Mouse (Mus musculus): ENCODE data around the gene Zfp423.

Zfp423 gene

DNA sequence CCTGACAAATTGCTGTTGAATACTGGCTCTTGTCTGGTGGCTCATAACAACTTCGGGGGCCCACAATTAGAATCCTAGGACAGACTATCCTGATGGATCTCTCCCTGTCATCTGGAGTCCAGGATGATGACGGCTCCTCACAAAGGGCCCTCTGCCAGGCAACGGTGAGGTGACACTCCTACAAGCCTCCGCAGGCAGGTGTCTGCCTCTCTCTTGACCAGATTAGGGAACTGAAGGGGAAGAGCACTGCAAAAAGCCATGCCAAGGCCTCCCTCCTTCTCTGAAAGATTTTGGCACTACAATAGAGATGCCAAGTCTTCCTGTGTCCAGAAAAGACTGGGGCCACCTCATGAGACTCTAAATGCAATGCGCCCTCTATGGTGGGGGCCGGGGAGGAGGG, 7.1 kb downstream of the Zfp423 start:
- no peak for DNase-seq (ENCODE audit: low spot score)

DNA sequence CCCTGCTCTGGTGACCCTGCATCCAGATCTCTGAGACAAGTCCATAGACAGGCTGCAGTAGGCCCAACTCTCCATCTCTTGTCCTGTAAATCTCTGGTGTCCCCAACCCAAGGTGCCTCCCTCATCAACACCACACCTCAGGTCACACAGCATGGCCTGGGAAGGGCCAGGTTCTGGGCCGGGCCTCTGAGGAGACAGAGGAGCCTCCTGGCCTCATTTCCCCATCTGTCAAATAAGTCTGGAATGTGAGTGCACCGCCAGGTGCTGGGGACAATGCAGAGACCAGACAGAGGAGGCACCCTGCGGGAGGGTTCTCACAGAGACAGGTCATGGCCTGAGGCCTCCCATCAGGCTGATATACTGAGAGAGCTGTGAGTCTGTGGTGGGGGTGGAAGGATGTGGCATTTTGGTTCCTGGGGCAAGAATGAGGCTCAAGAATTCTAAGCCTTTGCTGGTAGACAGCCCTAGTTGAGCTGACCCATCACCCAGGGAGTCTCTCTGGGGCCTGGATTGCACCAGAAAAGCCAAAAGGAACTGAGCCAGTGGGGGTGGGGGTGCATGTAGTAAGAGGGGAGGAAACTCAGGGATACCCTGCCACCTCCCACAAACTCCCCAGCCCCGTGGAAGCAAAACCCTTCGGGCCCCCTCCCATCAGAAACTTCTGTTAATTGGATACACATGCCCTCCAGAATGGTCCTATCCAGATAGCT, 15.0 kb downstream of the Zfp423 start:
- DNase-seq (ENCODE audit: low spot score), result no peak

DNA sequence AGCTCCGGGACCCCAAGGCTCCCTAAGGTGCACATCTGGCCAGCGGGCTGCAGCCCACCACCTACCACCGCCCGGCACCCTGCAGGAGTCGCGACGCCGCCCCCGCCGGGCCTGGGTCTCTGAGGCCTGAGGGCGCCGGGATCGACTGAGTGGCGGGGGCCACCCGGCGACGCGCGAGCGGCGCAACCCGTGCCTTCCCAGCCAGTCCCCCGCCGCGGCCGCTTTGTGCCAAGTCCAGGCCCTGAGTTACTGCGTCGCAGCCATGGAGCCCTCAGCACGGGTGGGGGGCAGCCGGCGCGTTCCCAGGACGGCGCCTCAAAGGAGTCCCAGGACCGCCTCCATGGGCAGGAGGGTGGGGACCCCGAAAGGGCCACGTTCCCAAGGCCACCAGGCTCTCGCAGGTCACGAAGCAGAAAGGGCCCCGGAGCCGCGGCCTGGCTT, 15.7 kb downstream of the Zfp423 start:
- DNase-seq (ENCODE audit: low spot score), result no peak

DNA sequence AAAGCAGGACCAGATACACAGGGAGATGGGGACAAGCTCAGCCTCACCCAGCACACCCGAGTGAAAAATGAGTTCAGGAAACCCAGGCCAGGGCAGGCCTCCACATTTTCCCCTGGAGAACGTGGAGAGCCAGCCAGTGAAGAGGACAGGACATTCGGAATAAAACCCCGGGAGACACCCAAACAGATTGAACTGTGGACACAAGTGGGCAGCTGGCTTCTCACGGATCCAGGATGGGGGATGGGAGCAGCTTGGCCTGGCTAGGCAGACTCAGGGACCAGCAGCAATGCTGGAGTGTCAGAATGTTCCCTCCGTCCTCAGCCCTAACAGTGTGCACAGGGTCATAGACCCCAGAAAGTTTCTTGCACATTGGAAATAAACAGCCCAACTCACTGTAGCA, 18.7 kb downstream of the Zfp423 start:
- DNase-seq (ENCODE audit: low spot score), result peak; percentile 70

DNA sequence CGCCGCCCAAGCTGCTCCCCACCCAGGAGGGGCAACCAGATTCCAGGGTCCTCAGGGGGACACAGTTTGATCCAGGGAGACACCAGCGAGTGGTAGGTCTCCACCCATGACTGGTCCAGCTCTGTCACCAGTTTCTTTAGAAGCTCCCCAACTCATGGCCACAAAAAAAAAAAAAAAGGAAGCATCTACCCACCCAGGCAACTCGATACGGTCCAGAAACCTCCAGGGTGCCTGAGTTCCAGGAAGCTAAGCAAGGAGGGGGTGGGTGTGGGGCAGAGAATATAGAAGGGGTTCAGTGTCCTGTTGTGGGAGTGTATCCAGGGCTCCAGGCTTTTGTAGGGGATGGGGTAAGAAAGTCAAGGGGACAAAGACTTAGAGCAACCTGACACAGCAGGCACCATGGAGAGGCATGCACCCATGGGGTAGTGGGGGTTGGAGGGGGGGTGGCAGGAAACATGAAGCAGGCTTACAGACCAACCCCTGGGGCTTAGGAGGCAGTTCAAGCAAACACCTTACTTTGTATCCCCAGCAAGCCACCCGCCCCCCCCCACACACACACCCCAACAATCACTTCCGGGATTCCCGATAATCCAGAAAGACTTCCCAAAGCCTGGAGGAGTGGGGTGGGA, 20.0 kb downstream of the Zfp423 start:
- no peak for DNase-seq (ENCODE audit: low spot score)

DNA sequence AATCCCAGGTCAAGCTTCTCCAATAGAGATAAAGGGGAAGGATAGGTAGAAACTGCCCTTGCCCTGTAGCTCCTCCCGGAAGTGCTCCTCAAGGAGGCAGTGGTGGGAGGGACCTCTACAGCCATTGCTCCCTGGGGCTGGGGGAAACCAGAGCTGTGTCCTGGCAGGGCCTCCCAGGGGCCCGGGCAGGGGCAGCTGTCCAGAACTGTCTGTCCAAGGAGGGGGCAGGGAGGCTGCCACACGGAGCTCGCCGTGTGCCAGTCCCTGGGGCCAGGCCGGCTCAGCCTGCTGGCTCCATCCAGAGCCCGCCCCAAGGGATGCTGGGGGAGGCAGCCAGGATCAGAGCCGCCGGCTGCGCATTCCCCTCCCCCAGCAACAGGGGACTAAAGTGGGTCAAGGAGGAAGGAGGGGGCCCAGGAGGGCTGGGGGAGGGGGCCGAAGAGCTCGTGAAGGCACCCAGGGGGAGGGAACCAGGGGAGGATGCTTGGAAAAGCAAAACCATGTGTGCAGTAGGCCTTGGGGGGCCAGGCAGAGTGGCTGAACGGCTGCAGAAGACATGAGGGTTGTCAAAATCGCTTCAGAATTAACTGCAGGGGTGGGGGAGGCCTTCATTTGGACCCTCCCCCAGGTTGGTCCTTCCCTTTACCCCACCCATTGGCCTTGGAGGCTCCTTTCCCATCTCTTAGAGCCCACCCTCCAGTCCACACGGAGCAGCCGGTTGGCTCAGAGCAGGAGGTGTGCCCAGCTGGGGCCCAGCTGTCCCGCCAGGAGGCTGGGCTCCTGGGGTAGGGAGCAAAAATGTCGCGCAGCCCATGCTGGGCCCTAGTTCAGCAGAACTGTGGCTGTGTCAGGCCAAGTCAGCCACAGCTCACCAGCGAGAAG, 20.8 kb downstream of the Zfp423 start:
- peak; percentile 76 for DNase-seq (ENCODE audit: low spot score)

DNA sequence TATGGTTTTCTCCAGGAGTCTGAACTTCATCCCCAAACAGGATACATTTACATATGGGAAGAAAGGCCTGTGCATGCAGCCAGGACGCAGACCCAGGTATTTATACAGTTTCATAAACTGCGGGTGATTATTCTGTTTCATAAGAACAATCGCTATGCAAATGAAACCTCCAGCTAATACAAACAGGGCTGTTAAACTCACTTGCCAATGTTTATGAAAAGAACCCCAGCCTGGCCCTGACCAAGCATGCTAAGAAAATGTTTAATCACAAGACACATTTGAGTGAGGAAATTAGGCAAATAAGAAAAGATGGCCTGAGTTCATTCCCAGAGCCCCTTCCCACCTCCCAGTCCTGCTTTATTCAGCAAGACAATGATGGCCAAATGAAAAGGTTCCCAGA, 22.2 kb downstream of the Zfp423 start:
- no peak for DNase-seq (ENCODE audit: low spot score)

DNA sequence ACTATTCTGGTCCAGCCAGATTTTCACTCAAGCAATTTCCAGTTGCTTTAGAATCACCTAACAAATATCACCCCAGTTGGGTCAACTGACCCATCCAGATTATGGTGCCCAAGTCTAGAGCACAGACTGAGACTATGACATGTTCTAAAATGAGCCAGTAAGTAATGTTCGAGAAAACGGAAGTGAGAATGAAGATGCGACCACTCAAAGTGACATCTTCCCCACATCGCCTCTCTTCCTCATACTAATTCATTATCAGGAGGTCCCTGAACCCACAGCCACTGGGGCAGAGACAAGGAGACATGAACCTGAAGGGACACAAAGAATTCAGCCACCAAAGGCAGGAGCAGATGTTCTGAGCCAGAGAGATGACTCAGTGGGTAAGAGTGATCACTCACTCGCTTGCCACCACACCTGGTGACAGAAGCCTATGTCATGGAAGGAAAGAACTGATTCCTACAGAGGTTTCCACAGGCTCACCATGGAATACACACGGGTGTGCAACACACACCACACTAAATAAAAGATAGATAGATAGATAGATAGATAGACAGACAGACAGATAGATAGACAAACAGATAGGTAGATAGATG, 24.2 kb downstream of the Zfp423 start:
- no peak for DNase-seq (ENCODE audit: low spot score)

DNA sequence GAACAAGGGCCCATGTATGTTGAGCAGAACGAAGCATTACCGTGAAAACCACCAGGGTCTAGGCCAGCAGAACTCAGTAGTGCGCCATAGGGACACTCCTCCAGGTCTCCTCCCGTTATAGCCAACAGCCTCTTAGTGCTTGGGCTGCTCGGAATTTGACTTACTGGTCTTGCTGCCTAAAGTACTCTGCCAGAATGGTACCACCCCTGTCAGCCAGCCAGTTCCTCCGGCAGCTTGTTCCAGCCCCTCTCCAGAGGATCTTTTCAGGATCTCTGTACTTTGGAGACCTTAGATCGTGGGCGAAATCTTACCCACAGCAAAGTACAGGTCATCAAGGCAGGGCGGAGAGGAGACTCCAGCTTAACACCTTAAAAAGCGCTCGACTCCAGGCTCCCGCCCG, 25.2 kb downstream of the Zfp423 start:
- no peak for DNase-seq (ENCODE audit: low spot score)

DNA sequence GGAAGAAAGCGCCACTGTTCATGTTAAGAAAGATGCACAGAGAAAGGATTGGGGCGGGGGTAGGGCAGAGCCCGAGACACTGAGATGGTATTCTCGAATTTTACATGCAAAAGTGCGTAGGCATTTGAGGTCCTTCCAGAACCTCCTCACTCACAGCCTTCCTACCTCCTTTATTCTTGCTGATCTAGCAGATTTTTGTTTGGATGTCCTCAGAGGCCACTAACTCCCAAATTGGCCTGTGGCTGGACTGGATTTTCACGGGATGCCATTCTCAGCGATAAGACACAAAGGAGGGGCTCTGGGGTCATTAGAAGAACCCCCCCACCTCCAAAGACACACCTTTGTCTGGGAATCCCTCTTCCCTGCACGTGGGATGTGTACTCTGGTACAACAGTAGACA, 25.6 kb downstream of the Zfp423 start:
- no peak for DNase-seq (ENCODE audit: low spot score)

DNA sequence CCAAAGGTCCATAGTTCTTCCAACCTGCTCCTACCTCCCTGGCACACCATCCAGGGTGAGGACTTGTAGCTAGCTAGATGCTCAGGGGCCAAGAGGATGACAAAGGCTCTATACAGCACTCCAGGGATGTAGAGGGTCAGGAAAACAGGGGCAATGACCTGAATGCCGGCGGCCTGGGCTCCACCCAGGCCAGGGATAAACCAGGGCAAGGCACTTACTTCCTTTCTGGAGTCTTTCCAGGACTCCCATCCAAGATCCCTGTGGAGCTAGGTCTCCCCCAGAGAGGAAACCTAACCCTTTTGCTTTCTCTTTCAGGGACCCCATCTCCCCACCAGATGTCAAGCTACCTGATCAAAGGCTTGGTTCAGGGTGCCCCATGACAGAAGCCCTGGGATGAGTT, 30.5 kb downstream of the Zfp423 start:
- no peak for DNase-seq (ENCODE audit: low spot score)

DNA sequence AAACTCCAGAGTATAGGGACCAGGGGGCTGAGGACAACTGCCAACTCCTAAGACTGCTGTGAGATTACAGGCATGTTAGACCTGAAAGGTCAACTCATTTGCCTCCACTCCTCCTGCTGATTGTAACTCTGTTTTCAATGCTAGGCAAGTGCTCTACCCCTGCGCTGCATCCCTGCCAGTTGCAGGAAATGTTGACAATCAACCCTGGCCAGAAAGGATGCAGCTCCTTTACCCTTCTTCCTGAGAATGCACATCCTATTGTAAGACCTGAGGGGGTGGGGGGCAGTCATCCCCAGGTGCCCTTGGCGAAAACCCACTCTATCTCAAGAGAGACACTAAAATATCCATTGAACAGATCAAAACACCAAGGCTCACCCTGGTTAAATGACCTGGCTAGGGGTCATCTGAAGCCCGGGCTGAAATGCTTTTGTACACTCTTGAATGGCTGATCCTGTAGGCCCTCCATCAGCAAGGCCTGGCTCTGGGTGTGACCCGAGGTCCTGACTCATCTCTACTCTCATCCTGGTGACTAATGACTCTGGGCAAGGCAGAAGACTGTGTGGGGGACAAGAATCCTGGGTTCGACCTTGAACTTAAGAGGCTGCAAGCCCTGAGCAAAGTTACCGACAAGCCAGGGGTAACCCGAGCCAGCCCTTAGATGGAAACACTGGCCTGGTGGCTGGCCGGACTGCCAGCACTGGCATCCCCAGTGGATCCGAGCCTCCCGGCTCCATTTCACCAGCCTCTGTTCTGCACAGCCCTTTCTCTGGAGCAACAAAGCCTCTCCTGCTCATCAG, 32.2 kb downstream of the Zfp423 start:
- DNase-seq (ENCODE audit: low spot score), result no peak

DNA sequence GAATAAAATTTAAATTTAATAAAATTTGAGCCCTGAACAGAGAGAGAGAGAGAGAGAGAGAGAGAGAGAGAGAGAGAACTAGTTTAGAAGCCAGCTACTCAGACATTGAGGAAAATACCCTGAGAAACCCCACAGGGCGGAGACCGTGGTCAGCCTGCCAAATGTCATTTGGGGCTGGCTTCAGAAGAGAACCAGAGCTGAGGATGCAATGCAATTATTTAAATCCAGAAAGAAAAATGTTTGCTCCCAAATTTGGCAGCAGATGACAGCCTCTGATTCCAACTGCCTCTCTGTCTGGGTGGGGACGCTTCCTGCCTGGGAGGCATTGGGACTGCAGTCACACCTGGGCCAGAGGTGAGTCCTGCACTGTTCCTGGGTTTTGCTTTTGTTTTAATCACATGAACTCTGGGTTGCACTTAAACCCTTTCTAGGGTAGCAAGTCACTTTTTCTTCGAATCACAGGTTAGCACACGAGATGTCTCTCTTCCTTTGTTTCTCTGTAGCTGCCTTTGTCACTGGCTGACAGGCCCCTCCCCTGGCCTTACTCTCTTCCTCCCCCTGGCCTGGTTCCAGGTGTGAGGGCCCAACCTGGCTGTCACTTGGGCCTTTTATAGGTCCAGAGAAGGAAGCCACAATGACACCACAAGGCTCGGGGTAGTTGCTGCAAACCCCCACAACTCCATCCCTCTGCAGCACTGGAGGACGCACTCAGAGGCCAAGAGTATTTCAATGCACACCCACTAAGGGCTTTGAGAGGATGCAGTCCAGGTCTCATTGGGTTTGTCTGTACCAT, 33.1 kb downstream of the Zfp423 start:
- no peak for DNase-seq (ENCODE audit: low spot score)

DNA sequence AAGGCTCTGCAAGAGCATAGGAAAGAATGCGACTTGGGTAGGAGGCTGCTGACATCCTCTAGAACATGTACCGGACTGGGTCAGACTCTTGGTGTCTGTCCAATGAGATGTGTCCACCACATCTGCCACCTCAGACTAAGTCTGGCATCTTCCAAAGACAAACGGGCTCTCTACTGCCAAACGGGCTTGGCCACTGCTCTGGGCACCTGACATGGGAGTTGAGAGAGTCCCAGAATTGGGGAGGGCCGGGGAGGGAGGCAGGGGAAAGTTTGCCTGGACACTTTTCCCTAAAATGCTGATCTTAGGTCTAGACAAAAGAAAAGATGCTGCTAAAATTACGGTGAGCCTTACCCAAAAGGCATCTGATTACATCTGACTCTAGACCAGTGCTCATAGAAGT, 36.5 kb downstream of the Zfp423 start:
- DNase-seq (ENCODE audit: low spot score), result no peak

DNA sequence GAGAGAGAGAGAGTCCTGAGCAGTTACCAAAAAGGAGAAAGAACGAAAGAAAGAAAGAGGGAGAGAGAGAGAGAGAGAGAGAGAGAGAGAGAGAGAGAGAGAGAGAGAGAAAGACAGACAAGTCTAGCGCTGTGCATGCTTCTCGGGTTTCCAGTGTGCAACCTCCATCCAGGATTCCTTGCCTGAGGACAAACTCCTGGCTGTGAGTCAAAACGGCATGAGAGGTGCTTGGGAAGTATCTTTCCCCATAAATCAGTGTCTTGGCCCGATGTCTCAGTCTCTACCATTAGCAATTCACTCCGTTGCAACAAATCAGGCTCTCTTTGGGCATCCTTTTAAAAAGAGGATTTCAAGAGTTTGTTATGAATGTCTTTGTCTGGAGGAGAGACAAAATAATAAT, 36.9 kb downstream of the Zfp423 start:
- DNase-seq (ENCODE audit: low spot score), result no peak

DNA sequence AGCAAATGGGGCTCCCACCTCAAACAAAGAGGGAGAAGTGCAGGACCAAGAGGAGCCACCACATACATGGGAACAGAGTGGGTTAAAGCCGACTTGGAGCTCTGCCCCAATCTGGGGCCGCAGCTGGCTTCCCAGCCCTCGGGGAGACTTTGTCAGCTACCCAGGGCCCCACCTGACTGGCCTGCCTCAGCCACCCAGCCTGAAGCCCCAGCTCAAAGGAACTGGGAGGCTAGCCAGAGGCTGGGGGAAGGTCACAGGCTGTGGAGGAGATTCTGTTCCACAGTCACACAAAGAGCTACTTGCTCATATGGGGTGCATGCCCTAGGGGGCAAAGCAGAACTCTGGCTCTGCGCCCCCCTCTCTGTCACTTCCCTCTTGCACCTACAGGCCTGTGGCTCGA, 41.4 kb downstream of the Zfp423 start:
- DNase-seq (ENCODE audit: low spot score), result no peak

DNA sequence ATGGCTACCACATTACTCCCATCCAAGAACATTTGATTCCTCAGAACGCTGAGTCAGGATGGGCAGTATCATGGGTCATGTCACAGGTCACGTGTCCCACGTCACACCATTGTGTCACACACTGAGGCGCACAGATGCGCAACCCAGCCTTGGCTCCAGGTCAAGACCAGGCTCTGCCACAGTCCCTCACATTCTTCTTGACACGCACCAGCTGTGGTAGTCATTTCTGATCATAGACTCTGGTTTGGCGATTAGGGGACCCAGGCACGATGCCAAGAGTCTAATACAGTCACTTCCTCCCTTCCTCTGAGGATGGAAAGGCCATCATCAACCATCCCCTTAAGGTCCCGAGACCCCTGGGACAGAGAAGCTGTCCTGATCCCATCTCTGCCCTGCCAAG, 43.6 kb downstream of the Zfp423 start:
- no peak for DNase-seq (ENCODE audit: low spot score)

DNA sequence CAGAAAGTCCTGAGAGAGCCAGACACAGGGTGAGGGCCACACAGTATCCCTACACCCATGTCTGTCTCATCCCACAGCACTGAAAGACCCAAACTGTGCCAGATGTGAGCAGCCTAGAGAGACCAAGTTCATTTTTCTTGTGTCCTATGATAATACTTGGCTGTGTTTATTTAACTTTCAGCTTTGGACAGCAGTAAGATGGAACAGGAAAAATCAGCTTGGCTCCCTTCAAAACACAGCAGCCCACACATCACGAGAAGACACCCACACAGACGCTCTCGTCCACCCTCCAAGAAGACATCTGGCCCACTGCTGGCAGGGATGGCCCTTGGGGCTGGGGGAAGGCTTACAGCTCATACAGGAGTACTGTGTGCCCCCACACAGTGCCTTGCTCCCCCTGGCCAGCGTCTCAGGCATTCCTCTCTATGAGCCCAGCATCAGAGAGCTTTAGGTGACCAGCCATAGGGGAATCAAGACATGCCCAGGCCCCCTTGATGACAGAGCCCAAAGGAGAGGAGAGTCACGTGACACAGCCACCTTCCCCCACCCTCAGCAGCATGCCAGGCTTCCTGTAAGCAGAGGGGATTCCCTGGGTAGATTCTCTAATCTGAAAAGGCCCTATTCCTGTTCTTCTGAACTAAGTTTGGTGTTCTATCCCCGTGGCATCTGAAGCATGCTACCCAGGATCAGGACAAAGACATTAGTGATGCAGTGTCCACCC, 45.0 kb downstream of the Zfp423 start:
- no peak for DNase-seq (ENCODE audit: low spot score)

DNA sequence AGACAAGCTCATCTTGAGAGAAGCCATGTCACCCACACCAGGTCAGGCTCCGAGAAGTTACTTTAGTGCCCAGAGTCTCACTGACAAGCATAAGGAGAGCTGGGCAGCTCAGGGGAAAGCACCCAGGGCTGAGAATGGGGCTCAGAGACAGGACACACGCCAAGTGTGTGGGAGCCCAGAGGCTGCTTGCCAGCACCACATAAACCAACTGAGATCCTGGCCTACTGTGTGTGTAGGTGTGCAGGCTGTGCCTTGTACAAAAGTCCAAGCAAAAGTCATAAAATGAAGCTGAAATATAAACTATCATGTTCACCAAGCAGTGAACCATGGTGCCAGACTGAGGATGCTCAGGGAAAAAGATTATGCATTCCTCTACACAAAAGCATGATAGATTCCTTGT, 50.5 kb downstream of the Zfp423 start:
- DNase-seq (ENCODE audit: low spot score), result no peak

DNA sequence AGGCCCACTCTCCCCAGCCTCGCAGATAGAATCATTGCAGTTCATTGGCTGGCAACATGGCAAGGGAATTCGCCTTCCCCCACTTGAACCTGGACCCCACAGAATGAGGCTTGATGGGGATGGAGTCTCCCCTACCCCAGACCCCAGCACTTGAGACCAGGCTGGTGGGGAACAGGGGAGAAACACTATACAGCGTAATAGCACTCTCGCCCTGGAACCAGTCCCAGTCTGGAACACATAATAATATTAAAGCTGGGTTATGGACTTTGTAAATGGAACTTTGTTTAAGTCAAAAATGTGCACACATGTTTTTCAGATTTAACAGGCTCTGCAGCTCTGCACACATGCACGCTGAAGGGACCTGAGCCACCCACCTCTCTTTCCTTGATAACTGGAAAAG, 54.0 kb downstream of the Zfp423 start:
- DNase-seq (ENCODE audit: low spot score), result no peak

All from testis, postnatal 14 days (tissue).